Mouse (Mus musculus): ENCODE measurements around the gene Nell2. TPM values are rescaled to one million over a fixed set of nuclear protein-coding genes. Genes with fewer than 3 reads are reported as not detected.

Gene Nell2
- total RNA-seq, 4 experiments from 2014 or later: 3.1 to 5.2 (median 4.5) TPM

DNA sequence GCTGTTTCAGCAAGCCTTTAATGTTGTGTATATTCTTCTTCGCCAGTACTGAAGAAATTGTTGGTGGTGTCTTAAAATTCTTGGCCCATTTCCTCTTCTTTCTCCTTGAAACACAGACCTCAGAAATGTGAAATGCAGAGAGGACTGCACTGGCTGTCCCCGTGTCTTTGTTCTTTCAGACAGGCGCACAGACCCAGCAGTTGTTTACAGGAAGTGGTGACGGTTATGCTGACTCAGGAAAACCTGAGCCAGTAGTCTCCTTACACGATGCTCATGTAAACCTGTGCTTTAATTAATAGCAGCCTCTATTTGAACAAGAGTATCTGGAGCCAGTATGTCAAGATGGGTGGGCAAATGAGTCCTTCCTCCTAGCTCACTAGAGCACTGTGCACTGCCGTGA lies 61.2 kb downstream of the Nell2 start:
- DNase-seq: no peak

GRCm38 (mm10) chr15:95460041-95460566 lies 68.3 kb downstream of the Nell2 start:
- no peak for DNase-seq

- no peak for DNase-seq
These were observed 83.8 kb downstream of the Nell2 start for GRCm38 (mm10) chr15:95444586-95444985.

GRCm38 (mm10) chr15:95437740-95438139 lies 90.6 kb downstream of the Nell2 start:
- DNase-seq: no peak

DNA sequence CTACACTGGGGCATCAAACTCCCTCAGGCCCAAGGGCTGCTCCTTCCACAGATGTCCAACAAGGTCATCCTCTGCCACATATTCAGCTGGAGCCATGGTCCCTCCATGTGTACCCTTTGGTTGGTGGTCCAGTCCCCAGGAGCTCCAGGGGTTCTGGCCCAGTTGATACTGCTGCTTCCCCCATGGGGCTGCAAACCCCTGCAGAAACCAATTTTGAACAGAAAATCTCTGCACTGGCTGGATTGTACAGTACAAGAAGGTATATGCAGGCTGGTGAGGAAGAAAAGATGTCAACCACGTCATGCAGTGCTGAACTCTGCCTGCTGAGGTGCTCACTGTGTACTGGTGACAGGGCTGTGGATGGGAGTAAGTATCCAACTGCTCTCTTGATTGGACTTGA lies 92.1 kb downstream of the Nell2 start:
- no peak for DNase-seq

GRCm38 (mm10) chr15:95431156-95431799 lies 97.1 kb downstream of the Nell2 start:
- DNase-seq: no peak

DNA sequence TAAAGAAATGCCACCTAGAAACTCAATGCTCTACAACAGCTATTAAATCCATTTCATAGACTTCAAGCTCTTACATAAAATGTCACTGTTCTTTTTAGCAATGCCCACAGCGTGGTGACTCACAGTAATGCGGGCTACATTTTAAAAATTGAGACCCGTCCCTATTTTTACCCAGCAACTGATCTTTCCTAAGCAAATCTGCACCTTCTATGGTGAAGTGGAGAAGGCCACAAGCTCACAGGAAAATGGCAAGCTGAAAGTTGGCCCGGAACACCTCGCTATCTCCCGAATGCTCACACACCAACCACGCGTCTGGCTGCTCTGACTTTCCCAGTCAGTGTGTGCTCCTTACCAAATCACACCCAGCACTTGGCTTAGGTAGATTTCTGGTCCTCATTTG lies 98.4 kb downstream of the Nell2 start:
- no peak for DNase-seq

DNA sequence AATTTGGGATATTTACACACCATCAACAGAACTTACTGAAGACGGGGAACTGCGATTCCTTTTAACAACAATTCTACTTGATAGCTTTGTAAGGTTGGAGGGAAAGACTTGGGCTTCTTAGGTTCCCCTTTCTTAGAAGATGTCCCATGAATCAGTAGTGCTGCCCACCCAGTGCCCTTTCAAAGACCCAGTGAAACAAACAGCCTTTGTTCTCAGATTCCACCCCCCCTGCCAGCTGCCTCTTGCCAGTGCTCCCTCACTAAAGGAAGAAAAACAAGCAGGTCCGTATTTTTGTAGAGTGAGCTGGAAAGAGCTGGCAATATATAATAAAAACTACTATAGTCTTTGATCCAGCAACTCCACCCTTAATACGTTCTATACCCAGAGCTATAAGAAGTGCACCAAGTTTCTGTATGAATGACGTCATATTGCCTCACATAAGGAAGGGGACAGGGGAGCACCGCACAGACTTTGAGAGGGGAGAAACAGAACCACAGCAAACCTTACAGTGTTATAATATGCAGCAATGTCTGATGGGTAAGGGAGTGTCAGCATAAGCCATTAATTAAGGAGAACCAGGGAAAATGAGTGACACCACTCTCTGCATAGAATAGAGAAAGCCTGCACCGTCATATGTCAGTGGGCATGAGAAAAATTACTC lies 100.2 kb downstream of the Nell2 start:
- DNase-seq: no peak

DNA sequence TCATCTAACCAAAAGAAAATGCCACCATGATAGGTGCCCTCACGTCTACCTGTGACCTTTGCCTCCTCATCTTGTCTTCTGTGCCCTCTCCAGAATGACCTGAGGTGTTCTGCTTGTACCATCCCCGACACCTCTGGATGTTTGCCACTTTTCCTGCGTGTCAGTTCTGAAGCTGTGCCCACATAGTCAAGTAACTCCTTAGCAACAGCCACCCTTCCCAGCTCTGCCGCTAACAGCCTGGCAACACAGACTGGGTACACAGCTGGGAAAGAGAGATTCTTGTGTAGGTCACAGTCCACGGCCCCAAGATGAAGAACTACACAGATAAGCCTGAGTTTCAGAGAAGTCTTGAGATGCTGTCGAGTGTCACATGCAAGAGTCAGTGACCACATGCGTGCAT lies 103.3 kb downstream of the Nell2 start:
- DNase-seq: no peak

GRCm38 (mm10) chr15:95422226-95422950 lies 106.0 kb downstream of the Nell2 start:
- no peak for DNase-seq

DNA sequence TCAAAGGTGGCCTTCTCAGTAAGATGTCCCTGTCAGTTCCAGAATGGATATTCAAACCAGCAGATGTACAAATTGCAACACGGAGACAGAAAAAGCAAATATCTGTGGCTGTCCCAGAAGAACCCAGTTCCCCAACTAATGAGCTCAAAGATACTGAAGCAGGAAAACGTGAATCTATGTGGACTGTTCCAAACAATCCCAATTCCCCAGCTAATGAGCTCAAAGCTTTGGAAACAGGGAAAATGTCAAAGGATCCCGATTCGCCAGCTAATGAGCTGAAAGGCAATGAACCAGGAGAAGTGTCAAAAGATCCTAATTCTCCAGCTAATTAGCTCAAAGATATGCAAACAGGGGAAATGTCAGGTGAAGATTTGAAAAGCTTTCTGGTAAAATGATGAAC lies 109.7 kb downstream of the Nell2 start:
- DNase-seq: no peak

GRCm38 (mm10) chr15:95411949-95412741 lies 116.2 kb downstream of the Nell2 start:
- no peak for DNase-seq

DNA sequence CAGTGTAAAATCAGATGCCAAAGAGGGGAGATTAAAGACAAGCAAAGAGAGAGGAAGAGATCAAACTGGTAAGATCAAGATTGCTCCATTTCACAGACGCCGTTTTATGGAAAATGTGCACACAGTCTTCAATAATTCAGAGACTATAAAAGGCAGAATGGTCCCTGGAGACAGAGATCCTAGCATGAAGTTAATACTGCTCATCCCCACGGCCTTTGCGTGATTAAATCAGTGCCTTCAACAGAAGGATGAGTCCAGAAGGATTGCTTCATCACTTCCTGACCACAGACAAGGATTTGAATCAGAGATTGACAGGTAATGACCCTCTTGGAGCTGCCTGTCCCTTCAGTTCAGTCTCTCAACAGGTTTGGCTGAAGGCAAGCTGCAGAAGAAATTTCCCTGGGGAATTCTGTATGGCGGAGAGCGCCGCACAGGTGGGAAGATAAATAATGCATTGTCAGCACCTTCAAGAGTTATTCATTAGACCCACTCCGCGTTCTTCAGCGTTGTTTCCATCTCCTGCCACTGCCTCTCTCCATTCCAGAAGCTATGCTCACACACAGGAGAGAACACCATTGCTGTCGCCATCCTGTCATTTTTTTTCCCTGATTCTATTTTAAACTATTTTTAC lies 118.0 kb downstream of the Nell2 start:
- no peak for DNase-seq

DNA sequence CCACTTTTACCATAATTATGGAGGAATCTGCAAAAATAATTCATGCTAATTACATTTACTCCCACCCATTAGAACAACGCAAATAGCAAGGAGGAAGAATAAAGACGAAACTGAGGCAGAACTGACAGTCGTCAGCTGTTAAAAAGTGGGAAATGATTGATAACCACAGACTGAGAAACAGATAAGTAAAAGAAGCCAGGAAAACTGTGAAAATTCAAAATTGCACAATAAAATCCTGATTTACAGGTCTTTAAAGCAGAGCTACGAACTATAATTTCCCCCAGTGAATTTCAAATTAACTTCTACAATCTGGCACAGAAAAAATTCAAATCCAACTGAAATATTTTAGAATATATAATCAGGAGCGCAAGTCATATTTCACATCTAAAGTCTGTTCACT lies 138.0 kb downstream of the Nell2 start:
- DNase-seq: no peak

DNA sequence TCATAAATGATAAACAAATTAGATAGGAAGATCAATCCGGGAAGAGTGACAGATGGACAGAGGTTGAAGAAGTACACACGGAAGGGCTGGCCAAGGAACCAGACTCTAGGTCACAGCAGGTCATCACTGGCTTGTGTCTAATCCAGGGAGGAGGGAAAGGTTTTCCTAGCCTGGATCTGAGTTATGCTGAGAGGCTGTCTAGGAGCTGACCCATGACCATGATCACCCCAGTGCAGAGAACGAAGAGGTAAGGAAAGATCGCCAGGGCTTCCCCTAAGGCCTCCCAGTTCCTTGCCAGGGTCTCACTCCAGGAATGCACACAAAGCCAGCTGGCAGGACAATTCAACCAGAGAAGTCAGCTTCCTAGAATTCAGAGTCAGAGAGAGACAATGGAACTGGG lies 139.4 kb downstream of the Nell2 start:
- DNase-seq: no peak

DNA sequence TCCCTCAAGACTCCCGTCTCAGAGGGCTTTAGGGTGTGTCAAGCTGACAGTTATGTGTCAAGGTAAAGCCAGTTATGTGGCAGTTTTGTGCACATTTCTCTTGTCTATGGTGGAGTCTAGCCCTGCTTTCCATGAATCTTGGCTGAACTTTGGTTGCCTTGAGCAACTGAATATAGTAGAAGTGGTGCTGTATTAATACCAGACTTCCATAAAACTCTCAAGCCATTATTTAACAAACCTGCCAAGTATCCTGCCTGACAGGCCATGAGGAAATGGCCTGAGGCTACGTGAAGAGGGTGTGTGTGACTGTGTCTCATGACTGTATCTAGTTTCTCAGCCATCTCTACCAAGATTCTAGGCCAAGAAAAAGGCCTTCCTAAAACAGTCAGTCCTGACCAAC lies 147.5 kb downstream of the Nell2 start:
- no peak for DNase-seq

DNA sequence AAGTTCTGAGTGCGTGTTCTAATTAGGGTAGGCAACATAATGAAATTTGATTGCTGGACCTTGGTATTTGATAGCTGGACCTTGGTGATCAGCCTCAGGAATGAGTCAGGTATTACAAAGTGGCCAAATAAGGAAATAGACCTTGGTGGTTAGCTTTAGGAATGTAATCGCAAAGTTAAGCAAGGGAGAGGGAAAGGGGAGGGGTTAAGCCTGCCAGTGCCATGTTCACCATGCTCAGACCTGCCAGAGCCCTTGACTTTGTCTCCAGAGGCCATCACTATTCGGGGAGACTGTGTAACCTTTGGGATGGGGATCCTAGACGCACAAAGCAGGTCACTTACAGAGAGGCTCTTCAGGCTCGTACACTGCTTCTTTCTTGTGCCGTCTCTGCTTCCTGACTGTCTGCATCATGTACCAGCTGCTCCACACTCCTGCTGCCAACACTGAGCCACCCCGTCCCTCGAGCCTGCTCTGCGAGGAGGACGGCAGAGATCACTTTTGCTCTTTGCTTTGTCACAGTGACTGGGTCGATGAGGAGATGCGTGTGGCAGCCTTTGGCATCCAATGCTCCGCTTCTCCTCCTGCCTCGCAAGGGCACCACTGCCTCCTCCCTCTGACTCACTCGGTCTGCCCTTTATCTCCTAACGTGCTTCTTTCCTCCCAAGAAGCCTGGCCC lies 157.5 kb downstream of the Nell2 start:
- DNase-seq: peak; percentile 65

DNA sequence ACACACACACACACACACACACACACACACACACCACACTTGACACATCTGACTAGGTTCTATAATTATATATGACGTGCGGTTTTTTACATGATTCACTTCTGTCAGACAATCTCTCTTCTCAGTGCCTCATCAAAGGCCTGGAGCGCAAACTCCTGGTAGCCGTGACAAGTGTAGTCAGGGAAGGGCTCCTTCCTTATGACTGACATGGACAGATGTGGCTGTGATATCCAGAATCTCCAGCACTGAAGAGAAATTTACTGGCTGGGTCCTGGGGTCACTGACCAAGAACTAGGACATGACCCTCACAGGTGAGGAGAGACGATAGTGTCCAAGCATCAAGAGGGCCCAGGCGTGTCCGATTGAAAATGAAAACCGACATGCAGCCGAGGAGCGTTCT lies 160.2 kb downstream of the Nell2 start:
- DNase-seq: no peak

DNA sequence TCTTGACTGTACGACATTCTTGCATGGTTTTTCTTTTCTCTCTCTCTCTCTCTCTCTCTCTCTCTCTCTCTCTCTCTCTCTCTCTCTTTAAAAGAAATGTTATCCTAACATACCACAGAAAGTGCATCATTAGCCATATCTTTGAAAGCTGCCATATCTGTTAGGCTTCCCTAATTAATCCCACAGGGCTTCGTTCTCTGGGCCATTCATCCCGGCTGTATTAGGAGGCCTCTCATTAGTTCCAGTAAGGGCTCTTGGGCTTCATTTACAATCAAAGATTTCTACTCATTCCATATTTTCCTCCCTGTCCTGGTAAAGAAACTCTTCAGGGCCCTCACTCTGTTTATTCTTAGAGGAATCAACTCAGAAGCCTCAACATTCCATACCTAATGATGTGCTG lies 161.9 kb downstream of the Nell2 start:
- no peak for DNase-seq

DNA sequence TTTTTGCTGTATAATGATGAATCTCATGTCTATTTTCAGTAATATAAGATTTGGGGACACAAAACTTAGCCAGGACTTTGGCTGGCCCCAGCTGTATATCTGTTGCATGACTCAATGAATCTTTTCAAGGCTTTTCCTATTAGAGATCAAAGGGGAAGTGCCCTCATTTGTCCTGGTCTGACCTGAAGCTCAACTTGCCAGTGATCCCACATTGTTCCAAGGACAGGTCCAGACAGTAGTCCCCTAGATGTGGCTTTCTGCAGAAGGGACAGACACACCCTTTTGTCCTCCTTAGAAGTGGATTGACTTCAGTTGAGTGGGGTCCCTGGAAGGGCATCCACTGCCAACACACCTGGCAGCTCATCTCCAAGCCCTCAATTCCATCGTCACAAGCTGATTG lies 173.6 kb downstream of the Nell2 start:
- DNase-seq: peak; percentile 18
